Mouse (Mus musculus): Measurements from ENCODE around the gene Urm1. TPM values are rescaled to one million over a fixed set of nuclear protein-coding genes. Genes with fewer than 3 reads are reported as not detected.

Urm1 gene
- polyA plus RNA-seq, 1 experiment: 31.9 TPM

DNA sequence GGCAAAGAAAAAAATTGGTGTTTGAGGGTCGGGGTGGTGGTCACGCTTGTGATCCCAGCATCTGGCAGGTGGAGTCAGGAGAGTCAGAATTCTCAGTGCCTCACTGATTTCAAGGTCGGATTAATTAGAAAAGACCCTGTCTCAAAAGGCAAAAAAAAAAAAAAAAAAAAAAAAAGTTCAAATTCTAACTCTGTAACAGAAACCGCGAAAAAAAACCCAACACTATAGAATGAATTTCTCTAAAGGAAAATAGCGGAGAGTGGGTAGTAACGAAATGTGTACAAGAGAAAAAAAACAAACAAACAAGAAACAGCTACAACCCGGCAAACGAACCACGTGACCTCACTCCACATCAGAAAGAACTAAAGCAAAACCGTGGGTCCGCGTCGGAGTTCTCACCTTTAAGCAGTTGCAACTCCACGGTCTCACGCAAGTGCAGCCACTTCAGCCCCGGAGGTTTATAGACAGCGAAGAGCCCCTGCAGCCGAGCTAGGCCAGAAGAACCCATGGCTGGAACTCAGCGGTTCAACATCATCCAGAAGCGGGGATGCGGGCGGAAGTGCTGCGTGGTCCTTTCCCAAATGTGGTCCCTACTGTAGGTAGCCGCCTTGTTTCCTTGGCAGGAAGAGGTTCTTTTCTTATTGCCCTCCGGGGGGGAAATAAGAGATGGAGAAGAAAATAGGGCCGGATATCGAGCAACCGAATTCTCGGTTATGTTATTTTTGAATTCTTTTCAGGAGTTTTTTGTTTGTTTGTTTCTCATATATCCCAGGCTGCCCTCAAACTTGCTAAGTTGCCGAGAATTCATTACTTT, 32.6 kb upstream of the Urm1 start, which contains the start of gene Coq4:
Coq4 (plus strand) TSS at position 390 of the 814 bp plus-strand sequence.
- DNase-seq (ENCODE audit: low read depth in 1 of 2, low spot score in 2 of 2): peak; percentile 85 to 92
- WGBS: 2% methylated on average over 31 of the region's 31 CpGs
- TF ChIP-seq CTCF (IDR thresholded peaks at IDR 0.05; ENCODE audit: extremely low read depth, insufficient read depth, insufficient read length, insufficient replicate concordance) (0 out of 2 replicates have a peak, but pooled peaks have one; percentile 4), POLR2A (IDR thresholded peaks at IDR 0.05; ENCODE audit: low read depth, low read length) (peak; percentile 27; the same call in 1 of the 2 replicates)

DNA sequence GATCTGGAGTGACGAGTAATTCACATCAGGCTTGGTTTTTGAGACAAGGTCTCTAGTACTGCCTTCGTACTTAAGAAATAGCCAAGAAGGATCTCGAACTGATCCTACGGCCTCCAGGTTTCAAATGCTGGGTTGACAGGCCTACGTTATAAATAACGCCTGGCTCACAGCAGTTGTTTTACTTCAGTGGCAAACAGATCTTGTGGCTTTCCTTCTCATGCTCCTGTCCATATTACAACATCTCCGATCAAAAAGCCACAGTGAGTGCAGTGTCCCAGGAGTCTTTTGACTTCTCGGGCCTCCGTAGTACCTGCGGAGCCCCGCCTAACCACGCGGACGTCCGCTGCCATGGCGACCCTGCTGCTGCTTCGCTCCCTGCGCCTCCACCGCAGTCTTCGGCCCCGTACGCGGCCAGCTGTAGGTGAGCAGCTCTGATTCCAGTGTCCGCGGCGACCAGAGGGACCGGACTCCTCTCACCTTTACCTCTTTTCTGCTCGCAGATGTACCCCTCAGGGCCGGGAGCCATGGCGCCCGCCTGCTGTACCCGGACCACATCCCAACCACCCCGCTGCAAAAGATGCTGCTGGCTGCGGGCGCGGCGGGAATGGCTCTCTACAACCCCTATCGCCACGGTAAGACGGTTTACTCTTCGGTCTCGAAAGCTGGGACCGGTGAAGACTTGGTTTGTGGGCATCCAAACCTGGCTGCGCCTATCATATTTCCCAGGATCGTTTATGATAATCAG, 31.8 kb upstream of the Urm1 start, which contains the start of gene Trub2:
Trub2 (minus strand) TSS at position 566 of the 745 bp plus-strand sequence.
- H3K4me3 ChIP-seq (ENCODE audit: extremely low read depth, insufficient read depth, insufficient read length): peak within 1 kb of the TSS; percentile 85
- no peak for TF ChIP-seq CTCF (IDR thresholded peaks at IDR 0.05; ENCODE audit: extremely low read depth, insufficient read depth, insufficient read length, insufficient replicate concordance)
- TF ChIP-seq POLR2A (IDR thresholded peaks at IDR 0.05; ENCODE audit: low read depth, low read length): no peak
- peak; percentile 70 to 86 for DNase-seq (ENCODE audit: low read depth in 1 of 2, low spot score in 2 of 2)
- H3K4me1 ChIP-seq (ENCODE audit: control insufficient read depth, insufficient read depth, insufficient read length): 0 out of 2 replicates have a peak, but pooled peaks cover 3% of the 10 kb centered on the region
- WGBS: under 1% methylated on average over 45 of the region's 45 CpGs
- H3K27me3 ChIP-seq (ENCODE audit: control insufficient read depth, insufficient read depth, low read length): no peaks in the 10 kb centered on the region
- H3K27ac ChIP-seq (ENCODE audit: insufficient read depth, low read length): peak within 1 kb of the TSS; percentile 54
- H3K36me3 ChIP-seq (ENCODE audit: control insufficient read depth, insufficient read depth, low read length): peaks cover 10% of the 10 kb centered on the region

More for the DNA sequence above, 32.6 kb upstream of the Urm1 start, which contains the start of gene Coq4:
- H3K27me3 ChIP-seq (ENCODE audit: control insufficient read depth, insufficient read depth, low read length): no peaks in the 10 kb centered on the region
- H3K36me3 ChIP-seq (ENCODE audit: control insufficient read depth, insufficient read depth, low read length): peaks cover 17% of the 10 kb centered on the region
- H3K4me3 ChIP-seq (ENCODE audit: extremely low read depth, insufficient read depth, insufficient read length): peak within 1 kb of the TSS; percentile 85
- H3K27ac ChIP-seq (ENCODE audit: insufficient read depth, low read length): peak within 1 kb of the TSS; percentile 54
- H3K4me1 ChIP-seq (ENCODE audit: control insufficient read depth, insufficient read depth, insufficient read length): 0 out of 2 replicates have a peak, but pooled peaks cover 3% of the 10 kb centered on the region

DNA sequence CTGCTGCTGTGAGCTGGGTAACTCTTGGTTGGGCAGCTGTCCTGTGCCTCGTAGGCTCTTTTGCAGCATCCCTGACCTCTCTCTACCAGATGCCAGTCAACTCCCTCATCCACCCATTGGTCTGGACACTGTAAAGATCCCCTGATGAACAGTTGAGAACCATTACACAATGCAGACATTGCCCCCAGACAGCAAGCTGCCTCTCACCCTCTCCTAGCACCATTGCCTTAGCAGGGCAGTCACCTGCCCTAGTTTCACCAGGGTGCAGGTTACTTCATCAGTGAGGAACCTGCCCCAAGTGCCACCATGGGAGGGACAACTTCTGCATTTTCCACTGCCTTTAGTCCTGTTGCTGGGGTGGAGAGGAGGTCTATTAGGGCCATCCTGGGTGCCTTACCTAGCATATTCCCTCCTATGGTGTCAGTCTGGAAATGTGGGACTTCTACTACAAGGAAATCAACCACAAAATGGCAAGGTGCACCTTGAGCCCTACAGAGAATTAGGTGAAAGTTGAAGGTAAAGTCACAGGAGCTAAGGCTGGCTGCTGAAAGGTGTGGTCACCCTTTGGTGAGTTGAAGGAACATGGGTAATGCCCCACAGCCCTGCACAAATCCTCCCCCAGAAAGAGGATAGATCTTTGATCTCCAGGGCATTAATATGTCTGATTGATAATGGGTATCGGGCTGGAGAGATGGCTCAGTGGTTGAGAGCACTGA, 26.9 kb upstream of the Urm1 start:
- no peak for DNase-seq (ENCODE audit: low read depth in 1 of 2, low spot score in 2 of 2)
- Histone ChIP-seq H3K4me1 (ENCODE audit: control insufficient read depth, insufficient read depth, insufficient read length) (no peaks in the 10 kb centered on the region), H3K4me3 (ENCODE audit: extremely low read depth, insufficient read depth, insufficient read length) (no peak overlapping the region), H3K36me3 (ENCODE audit: control insufficient read depth, insufficient read depth, low read length) (no peaks in the 10 kb centered on the region), H3K27me3 (ENCODE audit: control insufficient read depth, insufficient read depth, low read length) (no peaks in the 10 kb centered on the region), H3K27ac (ENCODE audit: insufficient read depth, low read length) (no peak overlapping the region)
- TF ChIP-seq CTCF (IDR thresholded peaks at IDR 0.05; ENCODE audit: extremely low read depth, insufficient read depth, insufficient read length, insufficient replicate concordance) (no peak), POLR2A (IDR thresholded peaks at IDR 0.05; ENCODE audit: low read depth, low read length) (no peak)
- WGBS: 91% methylated on average over 2 of the region's 2 CpGs

DNA sequence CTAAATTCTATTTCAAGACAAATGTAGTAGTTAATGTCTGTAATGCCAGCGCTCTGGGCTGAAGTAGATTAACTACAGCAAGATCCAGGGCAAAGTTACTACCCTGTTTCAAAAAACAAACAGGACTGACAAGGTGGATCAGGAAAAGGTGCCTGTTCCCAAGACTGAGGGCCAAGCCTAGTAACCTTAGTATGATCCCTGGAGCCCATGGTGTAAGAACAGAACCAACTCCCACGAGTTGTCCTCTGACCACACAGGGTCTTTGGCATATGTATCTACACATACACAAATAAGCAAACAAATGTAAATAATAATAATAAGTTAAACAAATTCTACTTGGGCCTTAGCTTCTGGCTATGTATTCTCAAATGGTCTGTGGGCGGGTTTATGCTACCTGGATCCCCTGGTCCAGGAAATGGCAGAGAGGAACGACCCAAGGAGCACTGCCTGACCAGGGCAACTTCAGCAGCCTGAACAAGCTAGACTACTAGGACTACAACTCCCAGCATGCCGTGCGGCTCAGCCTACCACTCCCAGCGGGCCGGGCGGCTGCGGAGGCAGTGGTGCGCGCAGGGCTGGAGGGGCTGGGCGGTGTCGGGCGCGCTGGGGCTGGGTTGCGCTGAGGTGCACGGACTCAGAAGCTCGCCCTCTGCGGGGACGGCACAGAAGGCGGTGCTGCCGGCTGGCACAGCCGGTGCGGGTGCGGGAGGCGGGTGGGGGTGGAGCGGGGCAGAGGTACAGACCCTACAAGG, 17.6 kb upstream of the Urm1 start, which contains the start of gene Slc27a4:
Slc27a4 (plus strand) TSS at position 560 of the 752 bp plus-strand sequence.
- peaks cover 8% of the 10 kb centered on the region; the same call in 1 of the 2 replicates for H3K36me3 ChIP-seq (ENCODE audit: control insufficient read depth, insufficient read depth, low read length)
- DNase-seq (ENCODE audit: low read depth in 1 of 2, low spot score in 2 of 2): peak; percentile 60 to 99
- no peak; the same call in 1 of the 2 replicates for TF ChIP-seq POLR2A (IDR thresholded peaks at IDR 0.05; ENCODE audit: low read depth, low read length)
- TF ChIP-seq CTCF (IDR thresholded peaks at IDR 0.05; ENCODE audit: extremely low read depth, insufficient read depth, insufficient read length, insufficient replicate concordance): no peak
- H3K27me3 ChIP-seq (ENCODE audit: control insufficient read depth, insufficient read depth, low read length): no peaks in the 10 kb centered on the region
- no peaks in the 10 kb centered on the region; the same call in 1 of the 2 replicates for H3K4me1 ChIP-seq (ENCODE audit: control insufficient read depth, insufficient read depth, insufficient read length)
- H3K4me3 ChIP-seq (ENCODE audit: extremely low read depth, insufficient read depth, insufficient read length): peak within 1 kb of the TSS; percentile 76
- H3K27ac ChIP-seq (ENCODE audit: insufficient read depth, low read length): no peak within 1 kb of the TSS
- 5% methylated on average over 26 of the region's 28 CpGs for WGBS

DNA sequence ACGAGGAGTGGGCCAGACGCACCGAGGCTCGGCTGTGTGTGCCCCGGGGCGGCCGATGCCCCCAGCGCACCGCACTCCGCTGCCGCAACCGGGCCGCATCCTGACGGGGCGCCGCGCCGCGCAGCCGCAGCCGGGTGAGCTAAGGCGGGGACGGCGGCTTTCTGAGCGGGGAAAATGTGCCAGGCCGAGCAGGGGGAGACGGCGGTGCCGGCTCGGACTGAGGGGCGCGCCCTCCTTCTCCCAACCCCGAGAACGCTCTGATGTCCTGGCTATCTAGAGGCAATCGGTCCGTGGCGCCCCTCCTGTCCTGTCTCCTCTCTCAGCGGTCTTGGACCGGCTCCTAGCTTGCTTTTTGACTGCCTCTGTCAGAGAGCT, 17.1 kb upstream of the Urm1 start:
- H3K27ac ChIP-seq (ENCODE audit: insufficient read depth, low read length): no peak overlapping the region

More for the DNA sequence above, 17.1 kb upstream of the Urm1 start:
- Histone ChIP-seq H3K27me3 (ENCODE audit: control insufficient read depth, insufficient read depth, low read length) (no peaks in the 10 kb centered on the region), H3K36me3 (ENCODE audit: control insufficient read depth, insufficient read depth, low read length) (peaks cover 14% of the 10 kb centered on the region), H3K4me3 (ENCODE audit: extremely low read depth, insufficient read depth, insufficient read length) (peak overlapping the region; percentile 76), H3K4me1 (ENCODE audit: control insufficient read depth, insufficient read depth, insufficient read length) (no peaks in the 10 kb centered on the region; the same call in 1 of the 2 replicates)
- TF ChIP-seq POLR2A (IDR thresholded peaks at IDR 0.05; ENCODE audit: low read depth, low read length) (no peak), CTCF (IDR thresholded peaks at IDR 0.05; ENCODE audit: extremely low read depth, insufficient read depth, insufficient read length, insufficient replicate concordance) (no peak)
- WGBS: under 1% methylated on average over 34 of the region's 39 CpGs
- no peak for DNase-seq (ENCODE audit: low read depth in 1 of 2, low spot score in 2 of 2)
